Mouse (Mus musculus) yolk sac, embryonic 10.5 days (tissue): ENCODE measurements around the gene Serf1.
"Not testable (repeated sequence)": the region's sequence is repeated elsewhere in the genome, so short reads cannot be mapped to it uniquely, and the experiment has no call there.

Experiments used
- DNase-seq: peaks from one replicate; pipeline ENCODE4 v3.0.0-alpha.2; 2017; ENCODE audit warnings: low spot score

Serf1 gene

GRCm38 (mm10) chr13:100107652-100108472, at the start of gene Serf1:
TSS of gene Serf1 (plus strand) at chr13:100108012.
- peak; percentile 83 for DNase-seq

GRCm38 (mm10) chr13:100063936-100064335, 43.9 kb upstream of the Serf1 start:
- DNase-seq, result no peak

- DNase-seq, result no peak
Measured at GRCm38 (mm10) chr13:100067821-100068220, 40.0 kb upstream of the Serf1 start.

GRCm38 (mm10) chr13:100071473-100071872, 36.3 kb upstream of the Serf1 start:
- no peak for DNase-seq

DNA sequence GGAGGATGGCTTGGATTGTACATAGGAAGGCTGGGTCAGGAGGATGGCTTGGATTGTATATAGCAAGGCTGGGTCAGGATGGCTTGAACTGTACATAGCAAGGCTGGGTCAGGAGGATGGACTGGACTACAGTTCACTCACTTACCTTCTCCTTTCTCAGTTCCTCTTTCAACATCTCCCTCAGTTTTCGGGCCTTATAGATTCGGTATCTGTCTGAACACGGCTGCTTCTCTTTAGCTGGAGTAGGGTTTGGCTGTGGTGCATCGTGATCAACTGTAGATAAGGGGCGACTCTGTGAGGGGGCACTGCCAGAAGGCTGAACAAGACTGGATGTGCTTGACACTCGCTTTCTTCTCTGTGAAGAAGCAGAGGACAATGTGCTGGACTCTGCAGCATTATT, 9.0 kb upstream of the Serf1 start:
- DNase-seq, result no peak

DNA sequence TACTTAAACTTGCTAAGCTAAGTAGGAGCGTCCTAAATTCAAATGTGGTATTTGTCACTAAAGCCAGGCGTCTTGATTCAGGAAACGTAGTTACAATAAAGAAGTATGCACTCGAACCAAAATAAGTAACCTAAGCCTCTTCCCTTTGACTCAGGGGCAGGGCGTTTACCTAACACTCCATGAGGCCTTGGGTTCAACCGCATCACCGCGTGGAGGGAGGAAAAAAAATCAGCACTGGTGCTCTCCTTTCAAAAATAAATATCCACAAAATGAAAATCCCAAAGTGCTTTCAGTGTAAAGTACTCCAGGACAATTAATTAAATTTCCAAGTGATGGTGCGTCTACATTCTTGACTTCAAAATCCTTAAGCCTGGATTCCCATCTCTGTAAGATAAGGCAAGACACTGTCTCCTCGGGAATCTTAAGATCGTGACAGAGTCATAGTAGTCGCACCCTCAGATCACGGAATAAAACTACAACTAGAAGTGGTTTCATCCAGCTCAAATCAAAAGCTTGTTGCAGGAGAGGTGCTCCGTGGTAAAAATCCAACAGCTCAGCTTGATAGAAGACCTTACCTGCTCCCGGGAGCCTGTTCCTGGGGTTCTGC, 4.7 kb upstream of the Serf1 start:
- no peak for DNase-seq

DNA sequence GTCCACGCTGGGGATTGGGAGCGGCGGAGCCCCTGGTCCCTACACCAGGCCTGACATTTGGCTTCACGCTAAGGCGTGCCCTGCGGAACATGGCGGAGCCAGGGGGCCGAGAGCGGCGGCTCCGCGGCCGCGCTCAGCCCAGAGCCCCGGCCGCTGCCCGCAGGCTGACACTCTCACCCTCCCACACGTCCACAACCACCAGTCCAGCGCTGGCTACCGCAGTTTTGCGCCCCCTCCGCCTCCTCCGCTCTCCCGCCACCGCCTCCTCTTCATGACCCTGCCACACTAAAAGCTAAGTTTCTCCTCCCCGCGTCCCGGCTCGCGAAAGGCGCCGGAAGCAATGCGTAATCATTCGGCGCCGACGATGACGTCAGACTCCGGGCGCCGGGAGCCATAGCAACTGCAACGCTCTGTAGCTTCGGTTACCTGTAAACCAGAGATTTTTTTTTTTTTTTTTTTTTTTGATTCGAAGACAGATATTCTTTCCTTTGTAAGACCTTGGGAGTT, 4.0 kb upstream of the Serf1 start, which contains the start of gene Bdp1:
Gene Bdp1, minus strand, starts transcription at position 323 of the 507 bp plus-strand sequence.
- DNase-seq, result peak; percentile 91

DNA sequence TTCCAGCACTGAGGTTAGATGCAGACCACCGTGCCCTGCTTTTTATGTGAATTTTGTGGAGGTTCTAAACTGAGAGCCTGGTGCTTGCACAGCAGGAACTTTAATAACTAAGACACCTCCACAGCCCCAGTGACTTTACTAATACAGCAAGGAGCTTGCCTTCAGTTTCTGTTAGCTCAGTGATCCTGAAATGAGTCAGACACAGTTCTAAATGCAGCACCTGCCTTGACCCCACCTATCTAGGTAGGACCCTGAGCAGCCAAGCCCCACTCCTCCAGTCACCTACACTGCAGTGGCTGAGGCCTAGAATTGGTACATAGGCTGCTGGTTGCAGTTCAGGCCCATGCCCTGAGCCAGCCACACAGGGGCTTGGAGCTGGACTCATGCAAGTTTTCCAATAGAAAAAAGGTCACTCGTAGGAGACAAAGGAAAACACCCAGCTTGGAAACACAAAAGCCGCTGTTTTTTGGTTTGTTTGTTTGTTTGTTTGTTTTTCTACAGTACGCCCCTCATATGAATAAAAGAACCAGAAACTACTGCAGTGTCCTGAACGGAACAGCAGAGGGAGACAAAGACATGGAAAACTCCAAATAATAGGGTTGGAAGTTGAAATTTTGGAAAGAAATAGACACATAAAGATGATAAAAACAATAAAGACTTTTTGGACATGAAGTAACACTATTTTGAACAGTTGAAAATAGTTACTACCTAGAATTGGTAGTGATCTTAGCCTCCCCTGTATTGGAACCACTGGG, 4.6 kb downstream of the Serf1 start:
- DNase-seq, result no peak

GRCm38 (mm10) chr13:100123970-100124369, 16.2 kb downstream of the Serf1 start:
- no peak for DNase-seq

DNA sequence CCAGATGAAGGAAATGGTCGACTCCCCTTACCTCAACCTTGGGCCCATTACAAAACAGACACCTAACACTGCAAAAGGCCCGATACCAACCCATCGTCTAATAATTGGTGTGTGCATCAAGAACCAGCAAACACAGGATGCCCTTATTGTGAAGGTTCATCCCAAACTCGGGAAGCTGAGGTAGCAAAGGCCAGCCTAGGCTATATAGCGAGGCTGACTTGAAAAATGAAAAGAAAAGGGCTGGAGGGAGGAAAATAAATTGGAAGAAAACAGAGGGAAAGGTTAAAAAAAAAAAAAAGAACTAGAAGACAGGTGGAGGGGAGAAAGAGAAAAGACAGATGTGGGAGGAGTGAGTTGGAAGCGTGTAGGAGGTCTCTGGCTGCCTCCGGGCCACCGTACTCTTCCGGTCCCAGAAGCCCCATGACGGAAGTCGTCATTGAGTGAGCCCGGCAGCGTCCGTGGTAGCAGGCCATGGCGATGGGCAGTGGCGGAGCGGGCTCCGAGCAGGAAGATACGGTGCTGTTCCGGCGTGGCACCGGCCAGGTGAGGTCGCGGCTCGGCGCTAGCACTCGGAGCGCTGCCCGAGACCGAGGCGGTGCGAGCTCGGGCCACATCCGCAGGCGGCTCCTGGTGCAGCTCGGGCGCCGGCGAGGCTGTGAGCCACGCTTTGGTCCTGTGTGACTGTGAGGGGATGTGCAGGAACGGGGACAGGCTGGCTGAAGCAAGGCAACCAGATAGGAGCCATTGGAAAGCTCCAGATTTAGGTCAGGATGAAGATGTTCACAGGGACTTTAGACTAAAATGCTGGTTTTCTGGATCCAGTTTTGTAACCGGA, 16.8 kb downstream of the Serf1 start, which contains the start of gene Smn1:
Gene Smn1, plus strand, starts transcription at position 430 of the 835 bp plus-strand sequence.
- DNase-seq, result peak; percentile 87

DNA sequence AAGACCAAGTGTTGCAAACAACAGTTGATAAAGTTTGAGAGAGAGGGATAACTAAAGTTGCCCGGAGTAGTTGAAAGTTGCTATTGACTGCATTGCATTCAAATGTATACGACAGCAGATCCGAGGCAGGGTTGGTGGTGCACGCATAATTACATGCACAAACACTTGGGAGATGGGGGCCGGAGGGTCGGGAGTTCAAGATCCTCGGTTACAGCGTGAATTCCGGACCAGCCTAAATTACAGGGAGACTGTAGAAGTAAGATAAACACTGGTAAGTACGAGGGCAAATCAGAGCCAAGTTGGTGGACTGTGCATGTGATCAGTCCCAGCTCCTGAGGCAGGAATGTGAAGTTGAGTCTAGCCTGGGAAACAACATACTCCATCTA, 17.4 kb downstream of the Serf1 start:
- DNase-seq, result no peak

DNA sequence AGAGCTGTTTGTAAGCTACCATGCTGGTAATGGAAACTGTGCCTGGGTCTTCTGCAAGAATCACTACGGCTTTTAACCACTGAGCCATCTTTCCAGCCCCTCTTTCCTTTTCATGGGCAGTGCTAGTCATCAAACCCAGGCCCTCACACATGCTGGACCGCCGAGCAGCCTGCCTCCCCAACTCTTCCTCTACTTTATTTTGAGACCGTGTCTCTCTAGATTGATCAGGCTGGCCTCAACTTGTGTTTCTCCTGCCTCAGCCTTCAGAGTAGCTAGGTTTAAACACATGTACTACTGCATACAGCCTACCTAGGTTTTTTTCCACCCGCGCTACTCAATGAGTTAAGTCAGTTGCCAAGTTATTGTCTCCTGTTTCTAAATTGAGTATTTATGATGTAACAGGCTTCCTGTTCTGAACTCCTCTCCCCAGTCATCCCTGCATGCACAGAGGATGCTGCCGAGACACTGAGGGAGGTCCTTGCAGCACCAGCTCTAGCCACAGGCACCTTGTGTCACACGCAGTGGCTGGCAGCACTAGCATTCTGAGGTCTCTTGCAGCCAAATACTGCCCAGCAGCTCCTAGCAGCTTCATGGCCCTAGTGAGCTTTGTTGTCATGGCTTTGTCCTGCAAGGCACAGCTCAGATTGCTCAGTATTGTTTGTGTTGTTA, 34.0 kb downstream of the Serf1 start:
- no peak for DNase-seq

DNA sequence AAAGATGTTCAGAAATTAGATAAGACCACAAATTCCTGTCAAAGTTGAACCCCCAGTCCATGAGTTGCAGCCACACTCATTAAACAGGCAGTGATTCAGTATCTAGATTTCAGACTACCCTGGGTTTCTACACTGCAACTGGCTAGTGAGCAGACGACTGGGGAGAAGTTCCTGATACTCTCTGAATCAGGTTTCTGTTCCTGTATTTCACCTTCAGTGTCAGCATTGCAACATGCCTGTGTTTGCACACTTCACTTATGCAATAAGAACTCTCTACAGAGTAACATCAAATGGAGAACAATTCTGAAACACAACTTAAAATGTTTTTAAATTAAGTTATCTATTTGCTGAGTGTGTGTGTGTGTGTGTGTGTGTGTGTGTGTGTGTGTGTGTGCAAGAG, 44.8 kb downstream of the Serf1 start:
- DNase-seq, result no peak

GRCm38 (mm10) chr13:100156624-100157023, 48.8 kb downstream of the Serf1 start:
- DNase-seq, result no peak

DNA sequence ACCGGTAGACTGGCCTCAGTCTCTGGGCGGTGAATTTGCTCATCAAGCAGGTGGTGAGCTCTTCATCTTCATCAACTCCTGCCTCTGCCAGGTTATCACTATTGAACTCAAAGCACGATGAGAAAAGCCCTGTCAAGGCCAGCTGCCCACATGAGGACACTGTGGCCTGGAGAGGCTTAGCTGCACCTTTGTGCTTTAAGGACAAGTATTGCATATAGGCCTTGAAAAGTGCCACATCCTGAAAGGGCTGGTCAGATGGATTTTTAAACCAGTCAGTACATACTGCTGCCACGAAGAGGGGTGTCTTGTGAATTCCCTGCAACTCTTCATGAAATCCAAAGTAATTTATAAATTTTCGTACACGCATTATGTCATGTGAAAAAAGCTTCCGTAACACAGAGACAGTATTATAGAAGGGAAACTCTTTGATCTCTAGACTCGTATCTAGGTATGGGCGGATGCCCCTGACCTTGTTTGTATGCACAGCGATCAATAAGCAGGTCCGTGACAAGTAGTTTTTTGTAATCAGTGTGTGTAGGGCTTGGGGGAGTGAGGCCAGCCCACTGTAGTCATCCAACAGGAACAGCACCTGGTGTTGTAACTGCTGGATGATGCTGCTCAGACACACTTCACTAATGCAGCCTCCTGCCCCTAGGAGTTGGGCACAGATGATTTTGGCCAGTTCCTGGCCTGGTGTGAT, 53.5 kb downstream of the Serf1 start:
- DNase-seq, result not testable (repeated sequence)

GRCm38 (mm10) chr13:100162467-100162866, 54.7 kb downstream of the Serf1 start:
- DNase-seq, result not testable (repeated sequence)
